Mouse (Mus musculus): ENCODE data around the gene Tfap4. TPM values are rescaled to one million over a fixed set of nuclear protein-coding genes. Genes with fewer than 3 reads are reported as not detected.

Tfap4 gene
- polyA plus RNA-seq, 1 experiment: 1.9 TPM

DNA sequence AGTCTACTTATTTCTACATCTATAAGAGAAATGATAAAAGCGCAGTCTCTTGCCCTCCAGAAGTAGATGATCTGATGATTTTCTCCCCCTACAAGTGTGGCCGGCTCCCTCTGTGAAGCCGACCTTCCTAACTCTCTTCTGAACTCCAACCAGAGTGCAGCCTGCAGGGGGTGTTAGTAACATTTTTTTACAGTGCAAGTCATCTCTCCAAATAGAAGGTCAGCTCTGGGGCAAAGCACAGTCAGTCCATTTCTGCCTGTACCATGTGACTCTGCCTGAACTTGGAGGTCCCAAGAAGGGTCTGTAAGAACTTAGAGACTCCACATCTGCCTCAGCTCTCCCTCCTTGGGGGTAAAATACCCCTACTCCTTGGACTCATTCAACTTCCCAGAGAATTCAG is 45.3 kb downstream of the Tfap4 start:
- H3K4me1 ChIP-seq (ENCODE audit: control insufficient read depth, insufficient read depth, low read length): peaks cover 2% of the 10 kb centered on the region
- no peaks in the 10 kb centered on the region for H3K36me3 ChIP-seq (ENCODE audit: control insufficient read depth, insufficient read depth, low read length)
- no peak overlapping the region for H3K4me3 ChIP-seq (ENCODE audit: control insufficient read depth, low read depth, low read length)
- no peak for TF ChIP-seq CTCF (IDR thresholded peaks at IDR 0.05; ENCODE audit: control insufficient read depth, insufficient read depth, insufficient replicate concordance, low read depth, low read length)
- no peak overlapping the region for H3K27ac ChIP-seq (ENCODE audit: control insufficient read depth, insufficient read depth, low read depth, low read length)
- no peaks in the 10 kb centered on the region for H3K27me3 ChIP-seq (ENCODE audit: control insufficient read depth, insufficient read depth, low read length)

DNA sequence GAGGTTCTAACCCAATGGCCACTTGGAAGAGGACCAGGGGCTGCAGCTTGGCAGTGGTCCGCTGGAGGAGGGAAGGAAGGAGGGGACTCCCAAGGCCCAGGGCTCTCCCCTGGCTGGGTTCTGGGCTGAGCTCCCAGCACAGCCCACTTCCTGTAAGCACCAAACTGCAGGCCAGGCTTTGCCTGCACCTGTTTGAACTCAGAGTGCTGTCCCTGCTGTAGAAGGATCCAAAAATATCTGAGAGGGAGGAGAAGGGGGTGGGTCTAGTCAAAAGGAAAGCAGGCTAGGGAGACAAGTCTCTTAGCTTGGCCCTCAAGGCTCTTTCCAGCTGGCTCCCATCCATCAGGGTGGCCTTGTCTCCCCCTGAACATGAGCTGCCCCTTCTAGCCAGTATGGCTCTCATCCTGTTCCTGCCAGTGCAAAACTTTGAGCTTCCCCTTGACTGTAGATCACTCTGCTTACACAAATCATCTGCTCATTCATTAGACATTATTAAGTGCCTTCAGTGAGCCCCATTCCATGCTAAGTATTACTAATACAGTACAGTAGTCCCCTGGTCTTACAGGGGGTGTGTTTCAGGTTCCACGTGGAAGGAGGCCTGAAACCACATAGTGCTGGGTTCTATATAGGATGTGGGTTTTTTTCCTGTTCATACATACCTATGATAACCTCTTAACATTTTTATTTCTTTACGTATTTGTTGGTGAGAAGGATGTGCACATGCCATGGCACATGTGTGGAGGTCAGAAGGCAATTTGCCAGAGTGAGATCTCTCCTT is 46.8 kb downstream of the Tfap4 start:
- TF ChIP-seq CTCF (IDR thresholded peaks at IDR 0.05; ENCODE audit: control insufficient read depth, insufficient read depth, insufficient replicate concordance, low read depth, low read length): no peak
- TF ChIP-seq POLR2A (IDR thresholded peaks at IDR 0.05; ENCODE audit: control insufficient read depth, low read depth, low read length): no peak
- Histone ChIP-seq H3K36me3 (ENCODE audit: control insufficient read depth, insufficient read depth, low read length) (no peaks in the 10 kb centered on the region), H3K27me3 (ENCODE audit: control insufficient read depth, insufficient read depth, low read length) (no peaks in the 10 kb centered on the region), H3K27ac (ENCODE audit: control insufficient read depth, insufficient read depth, low read depth, low read length) (no peak overlapping the region), H3K4me1 (ENCODE audit: control insufficient read depth, insufficient read depth, low read length) (peaks cover 2% of the 10 kb centered on the region), H3K4me3 (ENCODE audit: control insufficient read depth, low read depth, low read length) (no peak overlapping the region)

DNA sequence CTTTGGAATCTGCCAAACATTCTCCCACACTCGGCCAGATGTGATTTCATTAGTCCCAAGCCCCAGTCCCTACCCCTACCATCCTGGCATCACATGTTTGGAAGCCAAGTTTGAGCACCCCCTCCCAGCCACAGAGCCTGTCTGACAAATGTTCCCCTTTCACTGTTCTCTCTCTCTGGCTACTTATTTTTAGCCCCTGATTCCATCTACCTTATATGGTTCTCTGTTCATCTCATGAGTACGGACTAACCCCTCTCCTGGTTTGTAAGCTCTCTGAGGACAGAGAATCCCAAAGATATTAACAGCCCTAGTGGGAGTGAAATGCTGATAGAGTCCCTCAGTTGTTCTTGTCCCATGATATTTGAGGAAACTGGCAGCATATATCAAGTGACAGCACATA is 48.3 kb downstream of the Tfap4 start:
- Histone ChIP-seq H3K27ac (ENCODE audit: control insufficient read depth, insufficient read depth, low read depth, low read length) (no peak overlapping the region), H3K36me3 (ENCODE audit: control insufficient read depth, insufficient read depth, low read length) (no peaks in the 10 kb centered on the region), H3K27me3 (ENCODE audit: control insufficient read depth, insufficient read depth, low read length) (no peaks in the 10 kb centered on the region), H3K4me3 (ENCODE audit: control insufficient read depth, low read depth, low read length) (no peak overlapping the region), H3K4me1 (ENCODE audit: control insufficient read depth, insufficient read depth, low read length) (peaks cover 2% of the 10 kb centered on the region)
- no peak for TF ChIP-seq CTCF (IDR thresholded peaks at IDR 0.05; ENCODE audit: control insufficient read depth, insufficient read depth, insufficient replicate concordance, low read depth, low read length)
- TF ChIP-seq POLR2A (IDR thresholded peaks at IDR 0.05; ENCODE audit: control insufficient read depth, low read depth, low read length): no peak

DNA sequence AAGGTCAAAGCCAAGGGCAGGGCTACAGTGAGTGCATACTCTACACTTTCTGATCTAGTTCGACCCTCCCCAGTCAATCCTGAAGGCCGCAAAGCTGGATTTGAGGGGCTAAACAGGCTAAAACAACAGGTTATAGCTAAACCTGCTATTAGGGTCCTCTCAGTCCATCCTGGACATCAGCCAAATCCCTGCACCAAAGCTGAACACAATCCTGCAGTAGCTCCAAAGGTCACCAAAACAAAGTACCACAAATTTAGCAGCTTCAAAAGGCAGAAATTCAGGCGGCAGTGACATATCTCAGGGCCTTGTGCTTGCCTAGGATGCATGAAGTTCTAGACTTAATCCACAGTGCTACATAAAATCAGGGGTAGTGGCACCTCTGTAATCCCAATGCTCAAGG is 53.5 kb downstream of the Tfap4 start:
- Histone ChIP-seq H3K36me3 (ENCODE audit: control insufficient read depth, insufficient read depth, low read length) (no peaks in the 10 kb centered on the region), H3K4me1 (ENCODE audit: control insufficient read depth, insufficient read depth, low read length) (no peaks in the 10 kb centered on the region), H3K4me3 (ENCODE audit: control insufficient read depth, low read depth, low read length) (no peak overlapping the region), H3K27me3 (ENCODE audit: control insufficient read depth, insufficient read depth, low read length) (no peaks in the 10 kb centered on the region), H3K27ac (ENCODE audit: control insufficient read depth, insufficient read depth, low read depth, low read length) (no peak overlapping the region)
- TF ChIP-seq CTCF (IDR thresholded peaks at IDR 0.05; ENCODE audit: control insufficient read depth, insufficient read depth, insufficient replicate concordance, low read depth, low read length) (no peak), POLR2A (IDR thresholded peaks at IDR 0.05; ENCODE audit: control insufficient read depth, low read depth, low read length) (no peak)

DNA sequence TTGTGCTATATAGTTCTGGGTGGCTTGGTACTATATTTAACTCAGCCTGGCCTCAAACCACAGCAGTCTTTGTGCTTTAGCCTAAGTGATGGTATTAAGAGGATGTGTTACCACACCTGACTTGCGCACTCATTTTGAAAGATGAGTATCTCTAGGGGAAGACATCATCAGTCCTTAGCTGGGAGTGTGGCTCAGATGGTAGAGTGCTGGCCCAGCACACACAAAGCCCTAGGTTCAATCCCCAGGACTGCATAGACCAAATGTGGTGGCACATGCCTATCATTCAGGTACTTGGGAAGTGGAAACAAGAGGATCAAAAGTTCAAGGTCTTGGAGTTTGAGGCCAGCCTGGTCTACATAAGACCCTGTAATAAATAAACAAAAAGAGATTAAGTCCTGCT is 56.2 kb downstream of the Tfap4 start:
- Histone ChIP-seq H3K4me1 (ENCODE audit: control insufficient read depth, insufficient read depth, low read length) (peaks cover 2% of the 10 kb centered on the region; the same call in 1 of the 2 replicates), H3K27me3 (ENCODE audit: control insufficient read depth, insufficient read depth, low read length) (no peaks in the 10 kb centered on the region), H3K27ac (ENCODE audit: control insufficient read depth, insufficient read depth, low read depth, low read length) (no peak overlapping the region), H3K4me3 (ENCODE audit: control insufficient read depth, low read depth, low read length) (no peak overlapping the region), H3K36me3 (ENCODE audit: control insufficient read depth, insufficient read depth, low read length) (no peaks in the 10 kb centered on the region)
- no peak for TF ChIP-seq CTCF (IDR thresholded peaks at IDR 0.05; ENCODE audit: control insufficient read depth, insufficient read depth, insufficient replicate concordance, low read depth, low read length)
- TF ChIP-seq POLR2A (IDR thresholded peaks at IDR 0.05; ENCODE audit: control insufficient read depth, low read depth, low read length): no peak

DNA sequence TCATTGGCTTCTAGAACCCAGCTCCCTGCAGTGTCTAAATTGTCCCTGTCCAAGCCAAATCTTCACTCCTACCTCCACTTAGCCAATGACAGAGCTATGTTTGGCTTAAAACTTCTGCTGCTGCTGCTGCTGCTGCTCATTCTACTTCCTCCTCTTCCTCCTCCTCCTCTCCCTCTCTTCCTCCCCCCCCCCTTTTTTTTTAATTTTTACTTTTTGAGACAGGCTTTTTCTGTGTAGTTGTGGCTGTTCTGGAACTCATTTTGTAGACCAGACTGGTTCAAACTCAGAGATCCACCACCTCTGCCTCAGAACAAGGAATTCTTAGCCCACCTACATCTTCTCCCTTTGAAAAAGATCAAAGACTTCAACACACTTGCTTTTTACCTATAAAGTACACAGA is 57.1 kb downstream of the Tfap4 start:
- no peaks in the 10 kb centered on the region for H3K36me3 ChIP-seq (ENCODE audit: control insufficient read depth, insufficient read depth, low read length)
- TF ChIP-seq CTCF (IDR thresholded peaks at IDR 0.05; ENCODE audit: control insufficient read depth, insufficient read depth, insufficient replicate concordance, low read depth, low read length): no peak
- TF ChIP-seq POLR2A (IDR thresholded peaks at IDR 0.05; ENCODE audit: control insufficient read depth, low read depth, low read length): no peak
- H3K27ac ChIP-seq (ENCODE audit: control insufficient read depth, insufficient read depth, low read depth, low read length): no peak overlapping the region
- no peak overlapping the region for H3K4me3 ChIP-seq (ENCODE audit: control insufficient read depth, low read depth, low read length)
- peaks cover 5% of the 10 kb centered on the region; the same call in 1 of the 2 replicates for H3K4me1 ChIP-seq (ENCODE audit: control insufficient read depth, insufficient read depth, low read length)
- no peaks in the 10 kb centered on the region for H3K27me3 ChIP-seq (ENCODE audit: control insufficient read depth, insufficient read depth, low read length)

DNA sequence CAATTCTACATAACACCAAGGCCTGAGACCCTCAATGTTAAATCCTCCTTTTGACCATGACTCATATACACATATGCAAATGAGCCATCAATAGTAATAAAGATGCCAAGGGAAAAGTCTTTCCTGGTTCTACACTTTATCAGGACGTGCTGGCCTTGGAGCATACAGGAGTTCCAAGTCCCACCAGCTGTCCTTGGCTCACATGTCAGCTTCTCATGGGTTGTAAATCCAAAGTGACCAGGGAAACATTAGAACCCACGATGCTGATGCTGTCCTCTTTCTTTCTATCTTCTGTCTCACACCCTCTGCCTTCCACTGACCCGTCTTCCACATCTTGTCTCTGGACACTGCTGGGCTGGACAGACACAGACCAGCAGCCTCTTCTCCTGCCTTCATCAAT is 58.0 kb downstream of the Tfap4 start:
- no peak overlapping the region for H3K27ac ChIP-seq (ENCODE audit: control insufficient read depth, insufficient read depth, low read depth, low read length)
- no peak for TF ChIP-seq POLR2A (IDR thresholded peaks at IDR 0.05; ENCODE audit: control insufficient read depth, low read depth, low read length)
- no peak for TF ChIP-seq CTCF (IDR thresholded peaks at IDR 0.05; ENCODE audit: control insufficient read depth, insufficient read depth, insufficient replicate concordance, low read depth, low read length)
- no peaks in the 10 kb centered on the region for H3K27me3 ChIP-seq (ENCODE audit: control insufficient read depth, insufficient read depth, low read length)
- H3K4me1 ChIP-seq (ENCODE audit: control insufficient read depth, insufficient read depth, low read length): peaks cover 6% of the 10 kb centered on the region; the same call in 1 of the 2 replicates
- H3K4me3 ChIP-seq (ENCODE audit: control insufficient read depth, low read depth, low read length): no peak overlapping the region
- H3K36me3 ChIP-seq (ENCODE audit: control insufficient read depth, insufficient read depth, low read length): no peaks in the 10 kb centered on the region
